ENCODE assay signal across 25 mouse cellular contexts in the genomic region with DNA sequence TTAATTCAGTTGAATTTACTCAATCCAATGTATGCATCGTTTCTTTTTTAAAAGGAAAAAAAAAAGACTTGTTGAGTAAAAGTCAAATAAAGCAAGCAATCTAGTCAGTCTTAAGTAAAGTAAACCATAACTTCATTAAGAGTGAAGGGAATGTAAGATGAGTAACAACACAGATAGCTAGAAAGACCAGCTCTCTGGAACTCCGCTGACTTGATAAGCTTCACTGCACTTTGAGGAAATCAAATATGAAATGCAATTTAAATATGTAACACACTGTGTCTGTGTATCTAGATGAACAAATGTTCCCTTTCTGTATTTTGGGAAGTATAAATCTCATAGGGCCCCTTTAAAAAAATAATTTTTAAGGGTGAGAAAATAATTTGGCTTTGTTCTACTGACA.
"Had no signal": no experiment of that assay in that cellular context is flagged by ENCODE, and none has a peak within 500 bp of the region (broad histone marks: within the 10 kb centered on the region; RNA-seq: fewer than 3 reads in every experiment).

No protein-coding gene starts in this region.

- H3K27ac ChIP-seq: embryonic facial prominence, embryonic 10.5 days; embryonic facial prominence, embryonic 12.5 days; embryonic facial prominence, embryonic 13.5 days; embryonic facial prominence, embryonic 15.5 days; forebrain, embryonic 10.5 days; forebrain, embryonic 12.5 days; forebrain, embryonic 13.5 days; forebrain, embryonic 15.5 days; gastrocnemius, adult 2 months; heart, adult 2 months had no signal

- H3K4me1 ChIP-seq: embryonic facial prominence, embryonic 10.5 days; embryonic facial prominence, embryonic 12.5 days; embryonic facial prominence, embryonic 13.5 days; embryonic facial prominence, embryonic 15.5 days; forebrain, embryonic 10.5 days; forebrain, embryonic 12.5 days; forebrain, embryonic 13.5 days; forebrain, embryonic 15.5 days had no signal

- DNase-seq: cerebellum, adult 9-10 months; cerebellum, adult 9-11 months; cerebellum, postnatal 10 days; cerebellum, postnatal 14 days; cerebellum, postnatal 25 days; cerebellum, postnatal 36 days; embryo, embryonic 11 days; forebrain, postnatal 0 days; gastrocnemius, adult 2 months; gastrocnemius, postnatal 10 days; gastrocnemius, postnatal 14 days; gastrocnemius, postnatal 25 days; gastrocnemius, postnatal 36 days; heart, adult 11 months; heart, adult 18-20 months; heart, adult 2 months had no signal

- H3K9ac ChIP-seq: embryonic facial prominence, embryonic 12.5 days; embryonic facial prominence, embryonic 13.5 days; embryonic facial prominence, embryonic 15.5 days; forebrain, embryonic 12.5 days; forebrain, embryonic 13.5 days; forebrain, embryonic 15.5 days; forebrain, postnatal 0 days had no signal

- H3K27me3 ChIP-seq: embryonic facial prominence, embryonic 12.5 days; embryonic facial prominence, embryonic 13.5 days; embryonic facial prominence, embryonic 15.5 days; forebrain, embryonic 12.5 days; forebrain, embryonic 13.5 days; forebrain, embryonic 15.5 days had no signal

- H3K4me3 ChIP-seq: embryonic facial prominence, embryonic 10.5 days; embryonic facial prominence, embryonic 12.5 days; embryonic facial prominence, embryonic 13.5 days; embryonic facial prominence, embryonic 15.5 days; erythroblast, embryonic 14.5 days; forebrain, embryonic 10.5 days; forebrain, embryonic 12.5 days; forebrain, embryonic 13.5 days; forebrain, embryonic 15.5 days; gastrocnemius, adult 2 months; heart, adult 2 months had no signal

- H3K9me3 ChIP-seq: embryonic facial prominence, embryonic 10.5 days; embryonic facial prominence, embryonic 12.5 days; embryonic facial prominence, embryonic 13.5 days; embryonic facial prominence, embryonic 15.5 days; forebrain, embryonic 10.5 days; forebrain, embryonic 12.5 days; forebrain, embryonic 13.5 days; forebrain, embryonic 15.5 days had no signal

- H3K36me3 ChIP-seq: embryonic facial prominence, embryonic 10.5 days; embryonic facial prominence, embryonic 12.5 days; embryonic facial prominence, embryonic 13.5 days; embryonic facial prominence, embryonic 15.5 days; forebrain, embryonic 10.5 days; forebrain, embryonic 12.5 days; forebrain, embryonic 15.5 days had no signal
